Mouse (Mus musculus) adrenal gland, adult (tissue): ENCODE measurements around the gene Gm5773.
"Not testable (repeated sequence)": the region's sequence is repeated elsewhere in the genome, so short reads cannot be mapped to it uniquely, and the experiment has no call there.

Experiments
- DNase-seq, 2 experiments: peaks; one replicate each; pipeline ENCODE4 v3.0.0; 2022 to 2023; ENCODE audit warnings: low spot score in 1 of 2; ENCODE audit not compliant: inconsistent age in 2 of 2

Gm5773 gene

GRCm38 (mm10) chr3:93772700-93773099, at the start of gene Gm5773:
Gene Gm5773, plus strand, starts transcription at chr3:93773000.
- not testable (repeated sequence) for DNase-seq

GRCm38 (mm10) chr3:93745475-93745874, 27.3 kb upstream of the Gm5773 start:
- DNase-seq = not testable (repeated sequence)

GRCm38 (mm10) chr3:93754022-93754421, 18.8 kb upstream of the Gm5773 start:
- DNase-seq = not testable (repeated sequence)

- DNase-seq = not testable (repeated sequence)
Observed at GRCm38 (mm10) chr3:93796098-93796497, 23.3 kb downstream of the Gm5773 start, which contains the start of gene Tdpoz4. Gene Tdpoz4, plus strand, starts transcription at chr3:93796398.

- DNase-seq = not testable (repeated sequence)
Observed at GRCm38 (mm10) chr3:93813341-93813740, 40.5 kb downstream of the Gm5773 start.
